Mouse (Mus musculus): ENCODE data around the gene Snap91.

Snap91 gene

DNA sequence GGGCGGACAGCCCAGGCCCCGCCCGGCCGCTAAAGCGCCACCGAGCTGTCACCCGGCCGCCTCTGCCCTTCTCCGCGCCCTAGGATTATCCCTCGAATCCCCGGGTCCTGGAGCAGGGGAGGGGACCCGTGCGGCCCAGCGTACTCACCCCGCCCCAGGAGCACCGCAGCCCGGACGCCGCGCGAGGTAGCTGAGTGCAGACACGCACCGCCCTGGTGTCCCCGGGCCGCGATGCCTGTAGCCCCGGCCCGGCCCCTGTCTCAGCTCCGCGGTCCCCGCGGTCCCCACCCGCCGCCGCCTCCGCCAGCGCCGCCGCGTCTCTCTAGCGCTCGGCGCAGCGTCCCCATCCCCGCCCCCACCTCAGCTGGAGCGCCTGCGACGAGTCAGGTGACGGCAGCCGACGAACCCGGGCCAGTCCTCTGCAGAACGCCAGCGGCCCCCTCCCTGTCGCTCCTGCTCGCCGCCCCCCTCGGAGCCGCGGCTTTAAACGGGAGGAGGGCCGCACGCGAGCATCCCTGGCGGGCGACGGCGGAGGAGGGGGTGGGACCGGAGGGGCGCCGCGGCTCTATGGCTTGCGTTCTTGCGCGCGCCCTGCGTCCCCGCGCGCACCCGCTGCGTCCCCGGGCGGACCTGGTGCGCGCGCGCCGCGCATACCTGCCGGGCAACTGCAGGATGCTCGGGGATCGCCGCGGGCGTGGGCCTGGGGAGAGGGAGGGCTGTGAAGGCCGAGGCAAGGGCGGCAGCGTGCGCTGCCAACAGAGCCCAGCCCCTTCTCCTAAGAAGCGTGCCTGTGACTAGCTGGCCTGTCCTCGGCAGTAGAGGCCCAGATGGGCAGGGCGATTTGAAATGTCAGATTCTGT, at the start of gene Snap91:
TSS of gene Snap91 (minus strand) at position 542 of the 860 bp plus-strand sequence.
- no peak for DNase-seq (ENCODE audit: low spot score in 2 of 2)

DNA sequence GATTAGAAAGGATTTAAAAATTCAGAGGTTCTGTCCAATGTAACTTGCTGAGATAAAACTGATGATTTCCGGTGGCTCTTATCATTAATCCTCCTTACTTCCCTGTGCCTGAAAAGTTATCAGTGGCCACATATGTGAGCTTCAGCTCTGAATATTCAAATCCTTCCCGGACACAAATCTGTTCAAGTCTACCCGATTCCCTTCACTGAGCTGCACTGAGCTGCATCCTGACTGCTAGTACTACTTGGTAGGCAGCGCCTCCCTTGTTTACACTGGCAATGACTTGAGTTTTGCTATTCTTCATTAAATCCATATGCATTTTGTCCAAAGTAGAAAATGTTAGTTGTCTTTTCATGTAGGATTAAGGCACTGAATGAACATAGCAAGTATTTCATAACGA, 46.1 kb upstream of the Snap91 start:
- DNase-seq (ENCODE audit: low spot score in 2 of 2), result no peak

DNA sequence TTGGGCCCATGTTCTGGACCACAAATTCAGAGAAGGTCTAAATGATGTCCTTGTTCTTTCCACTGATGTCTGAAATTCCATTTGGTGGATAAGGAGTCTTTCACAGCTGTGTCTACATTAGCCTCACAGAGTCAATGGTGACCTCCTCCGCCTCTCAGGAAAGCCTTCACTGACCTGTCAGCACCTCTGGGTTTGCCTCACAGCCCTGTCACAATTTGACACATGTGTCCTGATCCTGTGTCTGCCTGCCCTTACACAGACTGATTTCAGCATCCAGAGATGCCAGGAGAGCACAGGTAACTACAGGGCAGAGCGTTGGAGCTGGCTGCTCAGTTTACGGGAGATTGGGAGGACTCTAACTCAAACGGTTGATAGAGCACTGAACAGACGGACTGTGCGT, 45.2 kb upstream of the Snap91 start:
- no peak for DNase-seq (ENCODE audit: low spot score in 2 of 2)

DNA sequence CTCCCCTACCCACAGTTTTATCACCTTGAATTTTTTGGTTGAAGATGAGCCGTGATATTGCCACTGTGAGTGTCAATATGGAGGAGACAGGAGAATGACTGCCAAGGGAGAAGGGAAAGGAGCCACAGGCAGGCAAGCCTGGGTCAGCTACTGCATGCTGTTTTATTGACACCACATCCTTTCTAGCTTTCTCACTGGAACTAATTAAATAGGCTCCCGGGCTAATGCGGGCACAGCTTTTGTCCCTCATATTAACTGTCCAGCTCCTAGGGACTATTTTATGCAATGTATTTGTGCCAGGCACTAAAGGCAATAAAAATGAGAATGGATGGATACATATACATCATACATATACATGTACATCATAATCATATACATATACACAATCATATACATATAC, 42.0 kb upstream of the Snap91 start:
- no peak for DNase-seq (ENCODE audit: low spot score in 2 of 2)

DNA sequence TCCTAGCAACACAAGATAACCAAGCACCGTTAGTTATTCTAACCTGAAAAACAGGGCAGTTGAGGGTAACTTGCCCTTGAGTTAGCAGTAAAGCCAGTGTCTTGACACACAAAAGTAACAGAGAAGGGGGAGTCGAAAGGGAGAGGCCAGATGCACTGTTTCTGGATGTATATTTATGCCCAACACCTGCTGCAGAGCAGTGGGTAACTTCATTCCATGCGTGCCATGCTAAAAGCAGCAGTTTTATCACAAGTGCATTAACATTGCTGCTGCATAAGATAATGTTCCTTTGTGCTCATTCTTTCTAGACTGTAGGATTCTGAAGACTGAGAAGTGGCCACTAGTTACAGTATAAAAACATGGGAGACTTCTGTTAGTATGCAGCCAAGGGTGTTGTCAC, 36.1 kb upstream of the Snap91 start:
- no peak for DNase-seq (ENCODE audit: low spot score in 2 of 2)

DNA sequence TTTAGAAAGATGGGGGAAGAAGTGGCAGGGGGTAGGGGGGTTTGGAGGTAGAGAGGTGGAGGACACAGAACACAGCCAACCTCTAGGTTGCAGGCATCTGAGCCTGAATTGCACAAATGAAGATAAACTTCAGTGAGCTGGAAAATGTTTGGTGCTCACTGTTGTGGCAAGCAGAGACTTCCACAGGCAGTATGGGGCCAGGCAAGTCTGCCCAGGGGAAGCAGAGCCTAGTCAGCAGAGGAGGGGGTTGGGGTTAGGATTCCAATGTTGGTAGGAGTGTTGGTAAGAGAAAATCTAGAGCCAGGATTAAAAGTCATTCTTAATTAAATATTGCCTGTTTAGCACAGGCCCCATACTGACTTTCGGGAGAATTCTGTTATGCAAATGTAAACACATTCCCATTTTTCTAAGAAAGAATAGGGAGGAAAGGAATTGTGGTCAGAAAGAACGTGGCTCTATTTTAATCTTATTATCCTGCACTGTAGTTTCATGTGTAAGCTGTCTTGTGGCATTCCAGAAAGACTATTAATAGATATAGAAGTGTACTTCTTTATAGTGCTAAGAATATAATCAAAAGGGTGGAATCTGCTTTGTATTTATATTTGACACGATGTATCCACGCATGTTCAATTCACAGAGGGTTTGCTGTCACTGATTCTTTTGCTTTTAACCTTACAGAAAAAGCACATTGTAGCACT, 19.2 kb upstream of the Snap91 start:
- no peak for DNase-seq (ENCODE audit: low spot score in 2 of 2)

DNA sequence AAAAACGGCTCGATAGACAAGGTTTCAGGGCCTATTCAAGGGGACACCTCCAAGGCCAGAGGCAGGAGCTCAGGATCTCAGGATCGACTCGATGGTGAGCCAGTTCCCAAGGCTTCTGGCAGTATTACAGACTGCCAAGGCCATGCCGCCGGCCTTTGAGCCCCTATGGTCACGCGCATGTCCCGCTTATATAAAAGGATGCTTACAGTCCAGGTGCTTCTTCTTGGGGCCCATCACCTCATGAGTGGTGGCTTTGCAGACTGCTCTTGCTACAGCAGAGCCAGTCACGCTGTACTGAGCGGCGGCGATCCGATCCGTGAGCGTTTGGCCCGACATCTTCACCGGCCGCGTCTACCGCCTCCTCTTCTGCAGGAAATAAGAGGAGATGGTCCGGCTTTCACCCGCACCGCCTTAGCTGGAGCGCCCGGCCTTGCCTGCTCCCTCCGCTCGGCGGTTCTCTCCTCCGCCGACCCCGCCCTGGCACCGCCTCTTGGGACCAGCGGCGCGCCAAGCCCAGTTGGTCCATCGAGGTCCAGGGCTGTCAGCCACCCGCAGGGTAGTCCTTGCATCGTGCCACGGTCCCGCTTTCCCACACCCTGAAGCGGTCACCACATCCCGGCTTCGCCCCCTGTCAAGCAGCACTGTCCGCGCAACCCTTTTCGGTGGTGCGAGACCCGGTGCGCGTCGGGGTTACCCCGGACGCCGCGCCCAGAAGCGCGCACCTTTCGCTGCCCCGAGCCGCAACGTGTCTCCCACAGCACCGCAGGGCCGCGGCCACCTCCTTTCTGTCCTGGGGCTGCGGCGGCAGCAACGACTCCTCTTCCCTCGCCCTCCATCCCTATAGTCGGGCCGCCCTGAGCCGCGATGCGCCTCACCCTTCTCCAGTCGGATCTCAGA, 990 bp downstream of the Snap91 start:
- no peak for DNase-seq (ENCODE audit: low spot score in 2 of 2)

DNA sequence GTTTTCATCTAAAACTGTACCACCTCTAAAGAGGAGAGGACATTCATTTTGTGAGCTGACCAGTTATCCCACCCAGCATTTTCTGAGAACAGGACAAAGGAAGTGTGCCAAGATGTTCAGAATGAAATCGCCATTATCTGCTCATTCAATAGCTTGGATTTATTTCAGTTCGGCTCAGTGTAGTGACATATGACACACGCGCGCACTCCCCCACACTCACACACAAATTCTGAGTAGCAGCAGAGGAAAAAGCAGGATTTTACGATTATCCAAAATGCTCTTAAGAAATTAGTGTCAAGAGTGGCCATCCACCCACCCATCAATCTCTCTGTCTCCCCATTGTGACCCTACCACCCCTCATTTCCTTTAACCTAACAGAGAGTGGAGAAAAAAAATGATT, 1.7 kb downstream of the Snap91 start:
- no peak for DNase-seq (ENCODE audit: low spot score in 2 of 2)

DNA sequence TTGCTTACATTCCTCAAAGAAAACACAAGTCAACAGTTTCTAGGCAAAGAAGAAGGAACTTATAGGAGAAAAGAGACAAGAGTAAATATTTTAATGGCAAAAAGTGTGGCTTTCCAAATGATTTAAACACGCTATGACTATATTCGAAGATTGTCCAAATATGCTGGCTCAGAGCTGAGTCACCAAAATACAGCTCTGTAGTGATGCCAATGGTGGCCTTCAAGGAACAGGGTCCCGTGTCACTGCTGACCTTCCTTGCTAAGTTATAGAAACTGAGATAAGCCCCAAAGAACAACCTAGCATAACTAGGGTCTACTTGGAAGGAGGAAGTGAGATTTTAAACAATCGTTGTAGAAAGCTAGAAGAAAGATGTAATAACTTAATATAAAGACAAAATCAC, 6.8 kb downstream of the Snap91 start:
- no peak for DNase-seq (ENCODE audit: low spot score in 2 of 2)

DNA sequence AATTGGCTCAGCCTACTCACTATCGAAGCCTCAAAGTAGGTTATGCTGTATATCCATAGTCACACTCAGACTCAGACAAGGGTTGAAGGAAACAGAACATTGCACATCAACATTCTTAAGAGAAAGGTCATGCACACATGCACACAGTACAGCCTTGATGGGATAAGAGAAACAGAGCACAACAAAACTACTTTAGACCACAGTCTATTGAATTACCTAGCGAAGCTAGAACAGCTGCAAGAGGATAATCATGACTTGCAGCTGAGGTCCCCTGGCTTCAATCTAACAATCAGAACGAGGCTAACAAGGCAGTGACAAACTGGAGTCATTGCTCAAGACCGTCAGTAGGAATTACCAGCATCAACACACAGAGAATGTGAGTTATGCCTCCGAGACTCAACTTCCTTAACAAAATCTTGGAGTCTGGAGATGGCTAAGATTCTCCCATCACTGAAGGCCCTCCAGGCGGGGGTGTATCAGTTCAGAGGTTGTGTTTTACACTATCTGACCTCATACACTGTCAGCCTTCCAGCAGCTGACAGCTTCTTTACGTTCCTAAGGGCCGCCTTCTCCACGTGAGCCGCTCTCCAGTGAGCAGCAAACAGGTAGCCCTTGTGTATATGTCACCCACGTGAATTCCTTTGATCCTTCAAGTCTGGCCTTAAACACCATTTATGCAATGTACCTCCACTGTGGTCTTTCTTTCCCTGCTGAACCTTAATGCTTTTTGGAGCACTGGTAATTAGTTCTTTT, 10.7 kb downstream of the Snap91 start:
- DNase-seq (ENCODE audit: low spot score in 2 of 2), result no peak

DNA sequence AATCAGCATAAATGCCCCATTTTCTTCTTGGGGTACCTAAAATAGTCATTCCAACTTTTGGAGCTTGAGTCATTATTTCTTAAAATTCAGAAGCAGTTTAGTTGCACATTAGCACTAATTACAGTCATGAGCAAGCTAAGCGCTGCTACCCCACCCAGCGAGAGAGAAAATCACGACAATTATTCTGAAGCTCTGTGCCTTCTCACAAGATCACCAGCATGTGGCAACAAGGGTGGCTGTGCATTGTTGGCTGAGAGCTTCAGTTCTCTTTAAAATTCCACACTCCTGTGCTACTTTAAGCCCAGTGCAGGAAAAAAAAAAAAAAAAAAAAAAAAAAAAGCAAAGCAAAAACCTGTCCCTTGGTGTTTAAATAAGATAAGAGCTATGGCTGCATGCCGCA, 22.4 kb downstream of the Snap91 start:
- no peak for DNase-seq (ENCODE audit: low spot score in 2 of 2)

DNA sequence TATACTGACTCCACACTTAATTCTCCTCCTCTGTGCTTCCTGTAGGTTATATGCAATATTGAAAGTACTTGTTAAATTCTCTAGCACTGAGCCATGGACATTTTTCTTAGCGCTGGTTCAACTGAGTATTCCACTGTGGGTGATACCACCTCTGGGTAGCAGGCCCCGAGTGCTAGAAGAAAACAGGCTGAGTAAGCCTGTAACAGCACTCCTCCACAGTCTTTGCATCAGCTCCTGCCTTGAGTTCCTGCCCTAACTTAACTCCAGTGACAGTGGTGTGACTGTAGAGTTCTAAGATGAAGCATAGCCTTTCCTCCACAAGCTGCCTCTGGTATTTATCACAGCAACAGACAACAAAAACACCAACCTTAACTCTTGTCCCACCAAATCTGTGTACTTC, 22.8 kb downstream of the Snap91 start:
- DNase-seq (ENCODE audit: low spot score in 2 of 2), result no peak

DNA sequence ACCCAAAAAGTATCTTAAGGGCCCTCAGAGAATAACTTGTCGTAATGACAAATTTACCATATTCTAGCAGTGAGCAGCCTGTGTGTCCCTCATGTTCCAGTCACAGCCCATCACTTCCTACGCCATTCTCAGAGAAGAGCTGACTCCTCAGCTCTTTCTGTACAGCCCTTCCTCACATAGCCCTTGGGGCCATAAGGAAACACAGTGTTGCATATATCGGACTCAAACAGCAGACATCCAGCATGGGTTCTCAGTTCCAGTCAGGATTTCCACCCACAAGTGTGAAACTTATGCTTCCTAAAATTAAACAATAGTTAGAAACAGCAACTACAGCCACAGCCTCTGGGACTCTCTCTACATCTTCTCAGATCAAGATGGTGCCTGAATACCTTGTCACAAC, 27.6 kb downstream of the Snap91 start:
- no peak for DNase-seq (ENCODE audit: low spot score in 2 of 2)

DNA sequence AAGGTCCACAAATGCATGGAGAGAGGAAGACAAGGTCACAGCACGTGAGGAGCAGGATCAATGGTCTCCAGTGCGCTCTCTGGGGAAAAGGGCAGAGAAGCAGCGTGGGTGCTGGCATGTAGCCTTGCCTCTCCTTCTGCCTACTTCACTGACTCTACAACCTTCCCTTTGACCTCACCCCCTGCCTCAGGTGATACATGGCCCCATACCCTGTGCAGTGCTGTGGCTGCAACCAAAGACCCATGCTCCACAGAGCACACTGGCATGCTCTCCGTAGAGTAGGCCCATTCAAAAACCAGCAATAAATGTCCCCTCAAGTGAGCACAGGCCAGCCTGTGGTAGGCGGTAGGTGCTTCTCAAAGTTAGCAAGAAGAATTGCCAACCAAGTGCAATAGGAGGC, 28.8 kb downstream of the Snap91 start:
- no peak for DNase-seq (ENCODE audit: low spot score in 2 of 2)

DNA sequence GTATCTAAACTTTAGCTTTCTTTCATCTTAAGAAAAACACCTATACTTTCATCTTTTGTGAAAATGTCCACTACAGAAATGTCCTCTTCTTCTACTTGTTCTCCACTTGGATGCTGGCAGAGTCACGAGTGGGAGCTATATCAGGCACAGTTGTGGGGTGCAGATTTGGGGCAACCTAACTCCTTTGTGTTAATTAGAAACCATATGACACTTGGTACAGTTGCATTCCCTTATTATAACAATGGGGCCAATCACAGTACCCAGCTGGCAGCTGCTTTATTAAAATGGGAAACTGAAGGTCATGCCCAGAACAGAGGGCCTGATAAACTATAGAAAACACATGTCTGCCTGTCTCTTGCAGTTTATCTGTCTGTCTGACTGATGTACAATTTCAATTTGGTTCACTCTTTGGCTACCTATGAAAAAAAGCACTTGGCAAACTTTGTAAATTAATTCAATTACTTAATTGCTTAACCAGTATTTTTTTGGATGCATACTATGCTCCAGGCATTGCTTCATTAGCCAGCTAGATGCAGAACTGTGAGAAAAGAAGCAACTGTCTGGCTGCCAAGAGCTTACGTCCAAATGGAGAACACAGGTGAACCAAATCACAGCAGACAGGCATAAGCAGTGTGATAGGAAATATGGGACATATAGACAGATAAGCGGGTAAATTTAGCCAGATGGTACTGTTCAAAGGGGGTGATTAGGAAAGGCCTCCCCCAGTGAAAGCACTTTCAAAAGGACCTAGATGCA, 29.8 kb downstream of the Snap91 start:
- DNase-seq (ENCODE audit: low spot score in 2 of 2), result no peak

DNA sequence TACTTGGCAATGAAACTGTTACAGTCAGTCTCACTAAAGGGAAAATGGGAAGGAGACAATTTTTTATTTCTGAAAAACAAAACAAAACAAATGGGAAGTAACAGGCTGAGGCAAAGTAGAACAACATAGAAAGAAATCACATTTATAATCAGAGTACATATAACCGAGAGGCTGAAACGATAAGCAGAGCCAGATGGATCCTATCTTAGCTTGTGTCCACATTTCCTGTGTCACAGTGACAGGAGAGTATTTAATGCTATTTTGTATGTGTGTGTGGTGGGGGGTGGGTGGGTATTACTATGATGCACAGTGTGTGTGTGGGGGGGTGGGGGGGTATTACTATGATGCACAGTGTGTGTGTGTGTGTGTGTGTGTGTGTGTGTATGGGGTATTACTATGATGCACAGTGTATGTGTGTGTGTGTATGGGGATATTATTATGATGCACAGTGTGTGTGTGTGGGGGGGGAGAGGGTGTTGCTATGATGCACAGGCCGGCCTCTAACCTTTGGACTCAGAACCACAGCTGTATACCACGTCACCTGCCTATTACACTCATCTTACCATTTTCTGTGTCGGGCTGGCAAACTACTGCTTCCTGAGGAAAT, 36.6 kb downstream of the Snap91 start:
- no peak for DNase-seq (ENCODE audit: low spot score in 2 of 2)

DNA sequence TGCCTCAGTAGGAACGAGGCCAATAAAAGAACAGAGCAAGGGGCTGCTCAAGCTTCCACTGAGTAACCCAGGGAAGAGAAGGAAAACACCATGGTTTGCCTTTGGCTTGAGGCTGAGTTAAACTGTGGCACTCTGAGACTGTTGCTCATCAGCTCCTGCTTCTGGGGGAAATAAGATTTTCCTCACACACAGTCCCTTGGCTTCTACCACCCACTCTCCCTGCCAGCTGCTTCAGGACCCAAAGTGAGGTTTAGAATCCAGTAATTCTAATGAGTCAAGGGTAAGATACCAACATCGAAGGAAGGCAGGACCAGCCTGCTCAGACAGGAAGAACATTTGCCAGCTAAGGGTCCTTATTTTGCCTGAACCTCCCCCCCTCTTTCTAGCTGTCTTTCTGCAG, 50.7 kb downstream of the Snap91 start:
- no peak for DNase-seq (ENCODE audit: low spot score in 2 of 2)

DNA sequence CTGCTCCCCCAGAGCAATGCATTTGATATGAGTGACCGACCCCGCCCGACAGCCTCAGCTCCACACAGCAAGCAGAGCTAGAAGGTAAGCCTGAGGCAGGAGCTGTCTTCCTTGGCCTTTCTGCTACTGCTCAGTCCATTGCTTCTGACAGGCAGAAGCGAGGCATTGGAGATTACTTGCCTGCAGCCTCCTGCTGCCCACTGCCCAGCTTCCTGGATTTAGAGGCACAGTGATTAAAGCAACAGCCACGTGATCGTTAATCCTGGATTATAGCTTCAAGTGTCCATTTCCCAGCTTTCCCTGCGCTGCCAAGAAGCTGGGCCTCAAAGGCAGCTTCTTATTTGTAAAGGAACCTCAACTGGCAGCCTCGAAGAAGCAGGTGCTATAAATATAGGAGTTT, 51.4 kb downstream of the Snap91 start:
- no peak for DNase-seq (ENCODE audit: low spot score in 2 of 2)

DNA sequence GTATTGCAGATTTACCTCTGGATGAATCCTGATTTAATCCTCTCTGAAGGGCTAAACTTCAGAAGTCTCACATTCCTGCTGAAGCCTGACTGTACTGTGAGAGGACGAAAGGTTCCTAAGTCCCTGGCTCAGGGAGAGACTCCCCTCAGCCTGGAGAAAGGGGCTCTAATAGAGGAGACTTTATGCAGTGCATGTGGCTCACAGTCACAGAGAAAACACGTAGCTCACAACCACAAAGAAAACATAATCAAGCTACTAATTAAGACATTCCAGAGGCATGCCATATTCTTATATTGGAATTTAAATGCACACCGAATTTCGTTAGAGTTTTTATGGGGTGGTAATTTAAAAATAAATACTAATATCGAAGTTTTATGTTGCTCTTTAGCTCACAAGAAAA, 61.1 kb downstream of the Snap91 start:
- no peak for DNase-seq (ENCODE audit: low spot score in 2 of 2)

DNA sequence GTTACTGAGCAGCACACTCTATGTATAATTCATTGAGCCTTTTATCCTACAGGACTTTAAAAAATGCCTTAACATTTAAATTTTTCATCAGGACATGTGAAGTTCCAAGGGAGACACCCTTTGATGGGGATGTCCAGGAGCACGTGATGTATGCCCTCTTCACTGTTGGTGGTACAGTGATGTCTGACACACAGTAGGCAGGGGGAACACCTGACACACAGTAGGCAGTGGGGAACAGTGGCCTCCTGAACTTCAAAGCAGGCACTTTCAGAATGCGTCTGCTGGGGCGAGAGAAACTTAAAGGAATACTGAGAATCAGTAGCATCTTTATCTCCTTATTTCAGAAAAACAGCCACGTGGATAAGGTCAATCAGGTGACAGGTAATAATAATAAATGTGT, 62.8 kb downstream of the Snap91 start:
- DNase-seq (ENCODE audit: low spot score in 2 of 2), result no peak

Measured in natural killer cell, adult 2 months (primary cell).